Mouse (Mus musculus) fibroblast of lung, adult 2 months (primary cell): ENCODE data around the gene Smg6.

ENCODE experiments used
- DNase-seq: peaks from one replicate; pipeline ENCODE4 v3.0.0-alpha.2; 2011; ENCODE audit warnings: low read depth

Smg6 gene

GRCm38 (mm10) chr11:74925577-74926387, at the start of gene Smg6, which contains the start of gene Srr:
Gene Smg6, plus strand, starts transcription at chr11:74925823.
Gene Srr, minus strand, starts transcription at chr11:74925948.
- DNase-seq = peak; percentile 86

GRCm38 (mm10) chr11:74876801-74877200, 48.8 kb upstream of the Smg6 start:
- peak; percentile 72 for DNase-seq

- DNase-seq = peak; percentile 56
Observed at GRCm38 (mm10) chr11:74880999-74881398, 44.6 kb upstream of the Smg6 start.

- DNase-seq = no peak
Observed at GRCm38 (mm10) chr11:74881979-74882378, 43.6 kb upstream of the Smg6 start.

GRCm38 (mm10) chr11:74883098-74883497, 42.5 kb upstream of the Smg6 start:
- no peak for DNase-seq

- DNase-seq = no peak
Observed at GRCm38 (mm10) chr11:74894619-74895018, 31.0 kb upstream of the Smg6 start.

GRCm38 (mm10) chr11:74895980-74896900, 29.4 kb upstream of the Smg6 start:
- peak; percentile 35 for DNase-seq

- peak; percentile 39 for DNase-seq
Observed at GRCm38 (mm10) chr11:74896901-74897677, 28.5 kb upstream of the Smg6 start, which contains the start of gene Sgsm2. Gene Sgsm2, minus strand, starts transcription at chr11:74897060.

- DNase-seq = peak; percentile 71
Observed at GRCm38 (mm10) chr11:74897678-74898516, 27.7 kb upstream of the Smg6 start, which contains the start of gene Tsr1. Gene Tsr1, plus strand, starts transcription at chr11:74898071.

- DNase-seq = no peak
Observed at GRCm38 (mm10) chr11:74898517-74898827, 27.2 kb upstream of the Smg6 start.

- no peak for DNase-seq
Observed at GRCm38 (mm10) chr11:74901555-74901954, 24.1 kb upstream of the Smg6 start.

- no peak for DNase-seq
Observed at GRCm38 (mm10) chr11:74902416-74902815, 23.2 kb upstream of the Smg6 start.

GRCm38 (mm10) chr11:74907850-74908249, 17.8 kb upstream of the Smg6 start:
- DNase-seq = no peak

- no peak for DNase-seq
Observed at GRCm38 (mm10) chr11:74908618-74909399, 16.8 kb upstream of the Smg6 start.

- no peak for DNase-seq
Observed at GRCm38 (mm10) chr11:74909978-74910377, 15.6 kb upstream of the Smg6 start.

GRCm38 (mm10) chr11:74912492-74912891, 13.1 kb upstream of the Smg6 start:
- DNase-seq = no peak

GRCm38 (mm10) chr11:74919249-74919648, 6.4 kb upstream of the Smg6 start:
- no peak for DNase-seq

GRCm38 (mm10) chr11:74924149-74924548, 1.5 kb upstream of the Smg6 start:
- DNase-seq = no peak

GRCm38 (mm10) chr11:74926388-74927005, 874 bp downstream of the Smg6 start:
- DNase-seq = peak; percentile 40

GRCm38 (mm10) chr11:74927236-74927725, 1.7 kb downstream of the Smg6 start:
- no peak for DNase-seq
